Mouse (Mus musculus) C2C12 (cell line): ENCODE results near the gene Gm4952.

Source experiments
- CTCF ChIP-seq: IDR thresholded peaks from one replicate; pipeline ENCODE4 v1.5.1; 2011; ENCODE audit not compliant: control insufficient read depth, insufficient read depth, insufficient read length
- MAX ChIP-seq: IDR thresholded peaks from one replicate; pipeline ENCODE4 v1.6.1; 2011; ENCODE audit warnings: mild to moderate bottlenecking, control low read depth
- MYOD1 ChIP-seq: IDR thresholded peaks from one replicate; pipeline ENCODE4 v1.6.1; 2011; ENCODE audit warnings: low read depth; ENCODE audit not compliant: control insufficient read depth, insufficient read length
- MYOG ChIP-seq: IDR thresholded peaks from one replicate; pipeline ENCODE4 v1.6.1; 2011; ENCODE audit not compliant: control insufficient read depth, insufficient read length; ENCODE audit errors: extremely low read depth
- USF1 ChIP-seq: IDR thresholded peaks from one replicate; pipeline ENCODE4 v1.6.1; 2011; ENCODE audit warnings: low read depth, mild to moderate bottlenecking, control low read depth, moderate library complexity

DNA sequence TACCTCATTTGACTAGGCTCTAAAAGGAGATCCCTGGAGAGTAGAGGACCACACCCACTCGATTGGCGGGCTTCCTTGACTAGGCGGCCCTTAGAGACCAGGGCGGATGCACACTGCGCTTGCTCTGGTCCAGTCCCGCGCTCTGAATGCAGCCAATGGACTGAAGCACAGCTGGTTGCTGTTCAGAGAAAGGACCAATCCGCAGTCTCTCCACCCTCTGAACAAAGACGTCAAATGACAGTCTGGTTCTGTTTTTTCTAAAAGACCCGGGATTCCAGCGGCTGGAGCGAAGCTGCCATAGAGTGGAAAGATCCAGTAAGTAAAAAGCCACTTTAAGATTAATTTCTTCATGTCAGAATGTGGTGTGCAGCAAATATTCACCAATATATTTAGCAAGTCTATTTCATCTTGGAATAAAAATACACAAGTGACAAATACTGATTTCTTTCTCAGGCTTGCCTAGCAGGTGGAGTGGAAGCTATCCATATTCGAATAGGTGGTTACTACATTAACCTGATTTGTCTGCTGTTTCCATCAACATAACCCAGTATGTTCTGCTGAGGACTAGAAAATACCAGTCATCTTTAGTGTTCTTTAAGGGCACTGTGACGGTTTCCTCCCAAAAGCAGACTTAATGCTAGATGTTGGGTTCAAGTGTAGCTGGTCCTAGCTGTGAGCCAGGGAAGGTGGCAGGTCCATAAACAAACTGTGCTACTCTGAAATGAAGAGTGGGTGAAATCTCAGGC is 26.3 kb upstream of the Gm4952 start:
- TF ChIP-seq CTCF, result no peak
- no peak for TF ChIP-seq USF1
- TF ChIP-seq MYOD1, result peak; percentile 49
- no peak for TF ChIP-seq MYOG
- peak; percentile 22 for TF ChIP-seq MAX
